Mouse (Mus musculus) megakaryocyte, embryonic 14.5 days (primary cell): ENCODE data around the gene Elmod1.

Experiments
- FLI1 ChIP-seq: IDR thresholded peaks from 2 replicates; pipeline ENCODE4 v1.6.1; 2012; ENCODE audit warnings: low read length, inconsistent platforms, mixed read lengths
- GATA1 ChIP-seq: IDR thresholded peaks from 3 replicates; pipeline ENCODE4 v1.6.1; 2012; ENCODE audit warnings: mixed read lengths, low read length, inconsistent platforms, borderline replicate concordance

GRCm38 (mm10) chr9:53895827-53896226 lies 79.3 kb downstream of the Elmod1 start:
- TF ChIP-seq GATA1 (no peak), FLI1 (no peak)
